Mouse (Mus musculus) hindbrain, embryonic 11.5 days (tissue): ENCODE measurements around the gene Kdm2b. TPM values are rescaled to one million over a fixed set of nuclear protein-coding genes. Genes with fewer than 3 reads are reported as not detected.

ENCODE experiments used
- ATAC-seq: fragments of 200-750 bp; cut with Nextera tagmentation; 2 replicates; pipeline ENCODE4 v1.8.0; 2017; ENCODE audit warnings: mild to moderate bottlenecking, moderate TSS enrichment, moderate library complexity; ENCODE audit not compliant: low FRiP score
- DNase-seq: peaks from one replicate; pipeline ENCODE4 v3.0.0-alpha.2; 2015; ENCODE audit warnings: low spot score
- H3K27ac ChIP-seq: fragments of 300-500 bp; sonication (generic); 2 replicates; pipeline ENCODE4 v1.5.1; 2014; ENCODE audit warnings: mild to moderate bottlenecking, low read depth, low read length
- H3K27me3 ChIP-seq: fragments of 300-500 bp; sonication (generic); 2 replicates; pipeline ENCODE4 v1.6.1; 2014; ENCODE audit warnings: mild to moderate bottlenecking, low read length, moderate library complexity, mixed read lengths; ENCODE audit not compliant: control insufficient read depth, insufficient read depth
- H3K36me3 ChIP-seq: fragments of 300-500 bp; sonication (generic); 2 replicates; pipeline ENCODE4 v1.6.1; 2014; ENCODE audit warnings: mild to moderate bottlenecking, low read length, moderate library complexity, mixed read lengths; ENCODE audit not compliant: control insufficient read depth, insufficient read depth
- H3K4me1 ChIP-seq: fragments of 300-500 bp; sonication (generic); replicated peaks from 2 replicates; pipeline ENCODE4 v1.6.1; 2014; ENCODE audit warnings: low read length, mixed read lengths; ENCODE audit not compliant: control insufficient read depth, insufficient read depth
- H3K4me2 ChIP-seq: fragments of 300-500 bp; sonication (generic); replicated peaks from 2 replicates; pipeline ENCODE4 v1.6.1; 2014; ENCODE audit warnings: mild to moderate bottlenecking, low read depth, low read length
- H3K4me3 ChIP-seq: fragments of 300-500 bp; sonication (generic); 2 replicates; pipeline ENCODE4 v1.5.1; 2014; ENCODE audit warnings: low read depth, low read length
- H3K9ac ChIP-seq: fragments of 300-500 bp; sonication (generic); 2 replicates; pipeline ENCODE4 v1.6.1; 2014; ENCODE audit warnings: low read depth, low read length
- H3K9me3 ChIP-seq: fragments of 300-500 bp; sonication (generic); 2 replicates; pipeline ENCODE4 v1.6.1; 2016; ENCODE audit warnings: low read length; ENCODE audit not compliant: control insufficient read depth
- WGBS: fragments of 180-500 bp; shearing (Covaris S2); extraction: QIAGEN DNeasy Blood & Tissue Kit; methylation state at CpG from one replicate; pipeline ENCODE4 v1.1.7; 2014; 5-methylcytosine and 5-hydroxymethylcytosine counted together
- polyA plus RNA-seq: library from polyadenylated mRNA; unstranded; fragments of >200 nt; fragmentation: Nextera tagmentation; extraction: Ambion mirVana; gene quantifications from 2 replicates; pipeline ENCODE4 v1.2.1, GENCODE M21; 2014

The Kdm2b gene
- polyA plus RNA-seq, 1 experiment from 2014 or later = 67.6 TPM

DNA sequence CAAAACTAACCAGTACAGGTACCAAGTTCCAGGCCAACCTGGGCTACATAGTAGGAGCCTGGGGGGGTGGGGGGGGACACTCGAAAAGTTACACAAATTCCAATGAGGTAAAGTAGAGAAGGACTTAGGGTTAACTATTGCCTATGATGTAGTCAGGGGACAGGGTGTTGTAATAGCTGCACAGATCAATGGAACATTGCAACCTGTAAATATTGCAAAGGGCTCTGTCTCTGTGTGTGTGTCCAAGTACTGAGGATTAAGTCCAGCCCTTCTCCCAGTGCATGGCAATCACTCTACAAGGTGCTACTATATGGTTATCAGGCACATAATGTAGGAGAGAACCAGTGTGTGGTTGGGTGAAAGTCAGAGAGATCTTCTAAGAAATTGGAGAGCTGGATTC lies 11.3 kb upstream of the Kdm2b start:
- no peak overlapping the region for H3K9ac ChIP-seq
- ATAC-seq = no peak
- H3K4me2 ChIP-seq = no peak overlapping the region
- 74% methylated on average over 1 of the region's 1 CpGs for WGBS
- no peaks in the 10 kb centered on the region for H3K36me3 ChIP-seq
- no peak overlapping the region for H3K27ac ChIP-seq
- H3K4me3 ChIP-seq = no peak overlapping the region
- no peaks in the 10 kb centered on the region for H3K9me3 ChIP-seq
- H3K4me1 ChIP-seq = no peaks in the 10 kb centered on the region
- H3K27me3 ChIP-seq = no peaks in the 10 kb centered on the region
- DNase-seq = no peak

DNA sequence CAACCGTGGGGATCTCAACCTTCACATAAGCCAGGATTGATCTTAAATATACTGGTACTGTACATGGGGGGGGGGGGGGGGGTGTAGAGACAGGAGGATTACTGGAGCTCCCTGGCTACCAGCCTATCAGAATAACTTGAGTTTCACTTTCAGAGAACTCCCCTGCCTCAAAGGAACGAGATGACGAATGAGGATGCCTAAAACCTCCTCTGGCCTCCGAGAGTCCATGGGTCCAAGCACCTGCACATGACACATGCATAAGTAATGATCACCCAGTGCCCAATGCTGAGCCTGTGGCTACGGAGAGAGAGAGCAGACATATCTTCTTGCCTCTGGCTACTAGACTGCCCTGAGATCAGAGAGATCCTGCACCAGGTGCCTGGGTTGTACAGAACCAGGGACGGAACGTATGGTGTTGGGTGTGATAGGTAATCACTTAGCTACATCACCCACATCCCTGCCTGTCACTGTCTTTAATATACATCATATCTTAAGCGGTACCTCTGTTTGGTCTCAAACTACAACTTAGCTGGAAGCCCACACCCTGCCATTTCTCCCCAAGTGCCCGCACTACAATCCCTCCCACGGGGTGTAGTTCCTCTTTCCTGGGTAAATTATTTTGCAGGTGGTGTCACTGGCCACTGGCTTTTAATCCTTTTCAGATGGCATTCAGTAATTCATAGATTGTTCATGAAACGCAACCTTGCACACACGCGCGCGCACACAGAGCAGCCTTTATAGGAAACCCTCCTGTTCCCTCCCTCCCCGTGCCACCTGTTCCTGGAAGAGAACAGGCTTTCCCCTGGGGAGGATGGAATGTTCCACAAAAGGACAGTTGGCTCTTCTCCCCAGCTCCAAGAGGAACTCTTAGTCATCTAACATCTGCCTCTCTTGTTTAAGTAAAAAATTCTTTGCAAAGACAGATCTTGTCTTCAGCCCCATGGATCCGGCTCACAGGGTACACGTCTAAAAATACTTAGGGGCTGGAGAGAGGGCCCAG lies 7.9 kb upstream of the Kdm2b start:
- Histone ChIP-seq H3K27me3 (no peaks in the 10 kb centered on the region), H3K4me1 (no peaks in the 10 kb centered on the region), H3K4me2 (no peak overlapping the region), H3K36me3 (no peaks in the 10 kb centered on the region), H3K9ac (no peak overlapping the region), H3K27ac (no peak overlapping the region), H3K9me3 (no peaks in the 10 kb centered on the region), H3K4me3 (no peak overlapping the region)
- DNase-seq = no peak
- ATAC-seq = no peak
- 88% methylated on average over 18 of the region's 18 CpGs for whole genome bisulfite sequencing

DNA sequence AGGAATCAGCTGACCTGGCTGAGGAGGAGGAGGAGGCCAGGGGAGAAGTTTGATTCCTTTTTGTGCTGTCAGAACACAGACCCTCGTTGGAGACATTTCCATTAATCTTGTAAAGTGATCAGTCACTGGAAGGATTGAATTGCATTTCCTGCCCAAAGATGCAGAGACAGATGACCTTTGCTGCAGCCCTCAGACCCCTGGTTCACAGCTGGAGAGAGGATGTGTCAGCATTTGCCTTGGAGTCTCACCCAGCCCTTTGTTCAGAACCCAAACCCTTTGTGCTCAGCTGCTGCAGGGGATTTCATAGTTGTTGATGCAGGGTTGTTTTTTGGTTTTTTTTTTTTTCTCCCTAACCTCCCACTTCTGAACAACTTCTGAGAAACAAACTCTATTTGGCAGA lies 5.3 kb upstream of the Kdm2b start:
- no peak overlapping the region for H3K4me3 ChIP-seq
- H3K4me2 ChIP-seq = no peak overlapping the region
- ATAC-seq (0 out of 2 replicates have a peak, but pooled peaks have one; percentile 10), DNase-seq (no peak)
- H3K9me3 ChIP-seq = no peaks in the 10 kb centered on the region
- 0 out of 2 replicates have a peak overlapping the region, but pooled peaks have one; percentile 3 for H3K27ac ChIP-seq
- H3K4me1 ChIP-seq = peaks cover 13% of the 10 kb centered on the region
- no peak overlapping the region for H3K9ac ChIP-seq
- WGBS = 0% methylated on average over 1 of the region's 1 CpGs
- H3K27me3 ChIP-seq = no peaks in the 10 kb centered on the region
- H3K36me3 ChIP-seq = no peaks in the 10 kb centered on the region

DNA sequence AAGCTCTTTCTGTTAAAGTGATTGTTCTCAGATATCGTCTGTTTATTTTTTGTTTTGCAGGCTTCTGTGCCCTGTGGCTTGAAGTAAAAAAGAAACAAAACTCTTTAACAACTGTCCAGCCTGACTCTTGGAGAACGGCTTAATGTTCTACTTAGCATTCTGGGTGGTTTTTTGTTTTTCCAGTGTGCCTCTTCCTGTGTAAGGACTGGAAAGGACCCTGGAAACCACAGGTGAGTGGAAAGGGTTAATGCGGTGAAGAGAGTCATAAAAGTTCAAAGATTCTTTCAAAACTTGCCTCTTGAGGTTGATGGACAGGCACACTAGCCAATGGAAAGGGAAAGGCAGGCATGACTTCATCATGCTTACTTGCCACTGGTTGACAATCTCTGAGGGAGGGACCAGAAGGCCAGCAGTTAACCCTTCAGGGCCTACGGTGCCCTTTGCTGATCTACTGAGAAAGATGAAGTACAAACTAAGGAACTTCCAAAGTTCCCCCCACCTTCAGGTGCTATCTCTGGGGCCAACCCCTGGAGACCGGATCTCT lies 4.8 kb upstream of the Kdm2b start:
- no peak overlapping the region for H3K4me3 ChIP-seq
- 11% methylated on average over 5 of the region's 5 CpGs for WGBS
- no peak overlapping the region for H3K9ac ChIP-seq

DNA sequence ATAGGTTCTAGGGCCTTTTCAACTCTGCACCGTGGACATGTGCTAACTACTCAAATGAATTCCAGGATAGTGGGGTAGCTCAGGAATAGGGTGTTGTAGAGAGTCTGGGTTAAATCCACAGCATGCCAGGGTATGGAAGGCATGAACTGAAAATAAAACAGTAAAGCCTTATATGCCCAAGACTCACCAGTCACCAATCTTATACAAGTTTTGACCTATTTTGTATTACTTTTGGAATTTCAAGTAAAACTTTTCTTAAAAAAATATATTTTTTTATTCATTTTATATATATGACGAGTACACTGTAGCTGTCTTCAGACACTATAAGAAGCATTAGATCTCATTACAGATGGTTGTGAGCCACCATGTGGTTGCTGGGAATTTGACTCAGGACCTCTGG lies 4.2 kb upstream of the Kdm2b start:
- Histone ChIP-seq H3K27me3 (no peaks in the 10 kb centered on the region), H3K4me3 (no peak overlapping the region), H3K4me1 (peaks cover 13% of the 10 kb centered on the region), H3K27ac (no peak overlapping the region), H3K36me3 (no peaks in the 10 kb centered on the region), H3K9ac (no peak overlapping the region), H3K4me2 (no peak overlapping the region), H3K9me3 (no peaks in the 10 kb centered on the region)
- 36% methylated on average over 2 of the region's 2 CpGs for WGBS
- ATAC-seq = no peak
- DNase-seq = no peak

More for the DNA sequence above, 4.8 kb upstream of the Kdm2b start:
- Histone ChIP-seq H3K27ac (peak overlapping the region; percentile 3; the same call in 1 of the 2 replicates), H3K36me3 (no peaks in the 10 kb centered on the region), H3K9me3 (no peaks in the 10 kb centered on the region), H3K27me3 (no peaks in the 10 kb centered on the region), H3K4me2 (no peak overlapping the region), H3K4me1 (peaks cover 13% of the 10 kb centered on the region)
- DNase-seq (peak; percentile 94), ATAC-seq (peak; percentile 88)

DNA sequence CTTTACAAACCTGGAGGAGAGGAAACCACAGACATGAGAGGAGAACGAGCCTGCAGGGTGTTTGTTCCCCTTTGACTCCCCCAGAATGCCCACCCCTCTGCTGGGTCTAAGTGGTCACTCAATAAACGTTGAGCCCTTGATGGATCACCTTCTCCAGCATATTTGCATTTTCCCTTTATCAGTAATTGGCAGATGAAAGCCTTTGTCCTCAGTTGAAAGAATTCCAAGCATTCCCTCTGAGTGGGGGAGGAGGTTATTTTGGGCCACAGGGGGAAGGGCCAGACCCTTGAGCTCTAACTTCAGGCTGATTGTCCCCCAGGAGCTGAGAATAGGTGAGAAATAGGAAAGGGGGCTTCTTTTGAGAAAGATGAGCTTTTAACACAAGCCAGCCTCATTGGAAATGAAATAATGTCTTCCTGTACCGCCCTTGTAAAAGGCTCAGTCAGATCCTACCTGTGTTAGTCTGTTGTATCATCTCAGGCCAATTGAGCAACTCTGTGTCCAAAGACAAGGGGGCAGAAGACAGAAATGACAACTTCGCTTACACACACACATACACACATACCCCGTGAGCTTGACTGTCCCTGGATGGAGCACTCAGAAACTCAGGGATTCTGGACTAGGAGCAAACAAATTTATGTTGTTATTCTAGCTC lies 1.9 kb upstream of the Kdm2b start:
- Histone ChIP-seq H3K4me1 (peaks cover 19% of the 10 kb centered on the region), H3K9me3 (no peaks in the 10 kb centered on the region), H3K27me3 (no peaks in the 10 kb centered on the region), H3K27ac (peak overlapping the region; percentile 91; the same call in 1 of the 2 replicates), H3K4me2 (peak overlapping the region; percentile 92; the same call in 1 of the 2 replicates), H3K9ac (peak overlapping the region; percentile 44; the same call in 1 of the 2 replicates), H3K36me3 (no peaks in the 10 kb centered on the region), H3K4me3 (0 out of 2 replicates have a peak overlapping the region, but pooled peaks have one; percentile 70)
- DNase-seq = peak; percentile 29
- 13% methylated on average over 5 of the region's 5 CpGs for WGBS
- no peak for ATAC-seq

DNA sequence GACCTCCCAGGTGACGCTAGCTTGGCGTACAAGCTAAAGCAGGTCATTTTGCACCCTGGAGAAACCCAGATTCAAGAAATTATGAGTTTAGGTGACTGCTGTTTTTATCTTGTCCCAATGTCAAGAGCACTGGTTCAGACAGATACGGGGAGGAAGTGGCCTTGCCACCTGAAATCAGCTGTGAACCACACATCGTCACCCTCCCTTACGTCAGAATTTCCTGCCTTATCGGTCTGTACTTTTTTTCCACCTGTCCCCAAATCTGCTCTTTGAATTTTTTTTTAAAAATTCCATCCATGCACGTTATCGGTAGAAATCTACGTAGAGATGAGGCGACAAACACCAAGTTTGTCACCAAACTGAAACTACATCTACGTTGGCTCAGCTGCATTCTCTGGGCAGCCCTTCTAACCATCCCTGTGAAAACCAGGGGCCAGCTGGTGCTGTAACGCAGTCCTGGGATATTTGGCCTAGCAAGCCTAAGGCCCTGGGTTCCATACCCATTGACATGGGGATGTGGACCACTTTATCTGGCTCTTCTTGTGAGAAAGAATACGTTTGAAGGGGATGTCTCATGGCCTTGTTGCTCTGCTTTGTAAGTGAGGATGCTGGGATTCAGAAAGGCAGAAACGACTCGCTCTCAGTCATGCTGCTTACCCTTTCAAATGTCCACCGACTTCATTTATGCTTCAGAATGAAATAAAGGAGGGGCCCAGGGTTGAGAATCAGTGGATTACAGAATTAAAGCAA lies 963 bp upstream of the Kdm2b start:
- Histone ChIP-seq H3K4me2 (peak overlapping the region; percentile 92), H3K9me3 (no peaks in the 10 kb centered on the region), H3K36me3 (no peaks in the 10 kb centered on the region), H3K27me3 (no peaks in the 10 kb centered on the region), H3K9ac (peak overlapping the region; percentile 63), H3K27ac (peak overlapping the region; percentile 91), H3K4me1 (peaks cover 21% of the 10 kb centered on the region), H3K4me3 (peak overlapping the region; percentile 70)
- 5% methylated on average over 16 of the region's 16 CpGs for WGBS
- ATAC-seq (no peak), DNase-seq (peak; percentile 37)

DNA sequence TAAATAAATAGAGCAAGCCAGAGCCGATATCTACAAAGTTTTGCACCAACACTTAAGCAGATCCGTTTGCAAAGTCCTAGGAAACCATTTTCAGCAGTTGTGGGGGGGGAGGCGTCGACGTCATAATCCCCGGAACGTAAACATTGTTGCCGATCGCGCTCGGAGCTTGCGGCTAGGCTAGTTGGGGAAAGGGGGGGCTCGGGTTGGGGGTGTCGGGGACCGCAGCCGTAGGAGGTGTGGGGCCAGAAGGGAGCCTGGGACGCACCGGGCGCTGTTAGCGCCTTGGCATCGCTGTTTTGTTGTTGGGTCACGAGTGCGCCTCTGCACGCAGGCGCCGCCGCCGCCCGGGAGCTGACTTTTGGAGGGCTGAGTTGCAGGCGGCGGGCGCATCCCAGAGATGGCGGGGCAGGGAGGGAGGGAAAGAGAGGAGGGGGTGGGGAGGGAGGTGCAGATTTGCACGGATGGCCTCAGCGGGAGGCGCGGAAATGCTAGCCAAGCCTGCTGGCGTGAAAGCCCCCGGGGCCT lies 560 bp downstream of the Kdm2b start:
- WGBS = under 1% methylated on average over 31 of the region's 39 CpGs
- peak; percentile 60 for ATAC-seq
- Histone ChIP-seq H3K4me1 (peaks cover 26% of the 10 kb centered on the region), H3K9ac (peak overlapping the region; percentile 63), H3K36me3 (no peaks in the 10 kb centered on the region), H3K9me3 (no peaks in the 10 kb centered on the region), H3K27ac (peak overlapping the region; percentile 91), H3K4me2 (peak overlapping the region; percentile 92), H3K4me3 (peak overlapping the region; percentile 70), H3K27me3 (no peaks in the 10 kb centered on the region)
- DNase-seq = peak; percentile 83
